Mouse (Mus musculus) liver, embryonic 11.5 days (tissue): ENCODE measurements around the gene Gp1bb. TPM values are rescaled to one million over a fixed set of nuclear protein-coding genes. Genes with fewer than 3 reads are reported as not detected.

Source experiments
- polyA plus RNA-seq: library from polyadenylated mRNA; unstranded; fragments of >200 nt; fragmentation: Nextera tagmentation; extraction: Ambion mirVana; gene quantifications from 2 replicates; pipeline ENCODE4 v1.2.1, GENCODE M21; 2014

The Gp1bb gene
- polyA plus RNA-seq, 1 experiment from 2014 or later, result 42.4 TPM

Other genes with a start within 250 kb of the Gp1bb start
- 83.7 and 91.8 TPM in 2 replicates for gene Txnrd2, start 196.0 kb downstream of the Gp1bb start, polyA plus RNA-seq
- 140 and 141 TPM in 2 replicates for gene Comt, start 195.6 kb downstream of the Gp1bb start, polyA plus RNA-seq
- gene Gnb1l, start 123.7 kb downstream of the Gp1bb start, polyA plus RNA-seq, result 17.8 and 18.4 TPM in 2 replicates
- gene Rtl10, start 123.5 kb downstream of the Gp1bb start, polyA plus RNA-seq, result 1.9 and 2.1 TPM in 2 replicates
- gene Tbx1, start 31.7 kb downstream of the Gp1bb start, polyA plus RNA-seq, result 0.17 and 0.43 TPM in 2 replicates
- gene Gm49601, start 4.0 kb upstream of the Gp1bb start, polyA plus RNA-seq, result not detected in 2 replicates
- 6.0 and 6.2 TPM in 2 replicates for gene Sept5, start 7.6 kb upstream of the Gp1bb start, polyA plus RNA-seq
- gene Cldn5, start 154.4 kb upstream of the Gp1bb start, polyA plus RNA-seq, result 18.5 and 18.8 TPM in 2 replicates
- 69.1 and 71.1 TPM in 2 replicates for gene Ufd1, start 189.4 kb upstream of the Gp1bb start, polyA plus RNA-seq
- 66.7 and 76.8 TPM in 2 replicates for gene Cdc45, start 189.6 kb upstream of the Gp1bb start, polyA plus RNA-seq
- gene 2510002D24Rik, start 214.2 kb upstream of the Gp1bb start, polyA plus RNA-seq, result 41.9 and 51.5 TPM in 2 replicates
- 0.11 TPM in 1 of 2 replicates, not detected in the other for gene Gm28539, start 214.2 kb upstream of the Gp1bb start, polyA plus RNA-seq